Mouse (Mus musculus): ENCODE measurements around the gene Haghl.

GRCm38 (mm10) chr17:25817662-25818061 lies 32.2 kb upstream of the Haghl start:
- TF ChIP-seq CTCF (IDR thresholded peaks at IDR 0.05; ENCODE audit: extremely low read depth, insufficient read depth, low read length) (no peak), POLR2A (IDR thresholded peaks at IDR 0.05; ENCODE audit: extremely low read depth, insufficient read depth, low read length) (no peak)
